ENCODE assay signal across 27 mouse cellular contexts in the genomic region with DNA sequence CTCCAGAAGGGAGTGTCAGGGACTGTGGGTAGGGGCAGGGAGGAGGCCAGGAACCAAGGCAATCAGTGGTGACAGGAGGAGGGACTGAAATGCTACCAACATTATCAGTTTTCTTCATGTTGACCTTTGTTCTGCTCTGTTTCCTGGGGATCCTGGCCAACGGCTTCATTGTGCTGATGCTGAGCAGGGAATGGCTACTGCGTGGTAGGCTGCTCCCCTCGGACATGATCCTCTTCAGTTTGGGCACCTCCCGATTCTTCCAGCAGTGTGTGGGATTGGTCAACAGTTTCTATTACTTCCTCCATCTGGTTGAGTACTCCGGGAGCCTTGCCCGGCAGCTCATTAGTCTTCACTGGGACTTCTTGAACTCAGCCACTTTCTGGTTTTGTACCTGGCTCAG. TPM values are rescaled to one million over a fixed set of nuclear protein-coding genes. Genes with fewer than 3 reads are reported as not detected.
DNase-seq lines count a peak whose midpoint lies in the region; ATAC-seq and TF ChIP-seq lines count a peak whose summit lies in the region.
"Had no signal": no experiment of that assay in that cellular context is flagged by ENCODE, and none has a peak within 500 bp of the region (broad histone marks: within the 10 kb centered on the region; RNA-seq: fewer than 3 reads in every experiment).

Gene Tas2r126 (plus strand): TSS at position 90 of the 400 bp plus-strand sequence.

- 62% methylated on average over 6 of the region's 6 CpGs for WGBS in heart, embryonic 10.5 days
- WGBS in stomach, embryonic 14.5 days: 68% methylated on average over 6 of the region's 6 CpGs
- 67% methylated on average over 6 of the region's 6 CpGs for WGBS in stomach, postnatal 0 days
- WGBS in kidney, embryonic 16.5 days: 52% methylated on average over 6 of the region's 6 CpGs
- WGBS in neural tube, embryonic 15.5 days: 88% methylated on average over 6 of the region's 6 CpGs

- H3K27ac ChIP-seq in heart, embryonic 10.5 days: no peak within 1 kb of the TSS
- H3K27ac ChIP-seq in stomach, embryonic 14.5 days (ENCODE audit: low read length): no peak within 1 kb of the TSS
- H3K27ac ChIP-seq in stomach, postnatal 0 days (replicated peaks): no peak within 1 kb of the TSS
- no peak within 1 kb of the TSS for H3K27ac ChIP-seq in kidney, embryonic 16.5 days (ENCODE audit: low read length)
- no peak within 1 kb of the TSS for H3K27ac ChIP-seq in neural tube, embryonic 15.5 days (replicated peaks)
- H3K27ac ChIP-seq: embryonic facial prominence, embryonic 12.5 days; forebrain, embryonic 15.5 days; hindbrain, embryonic 12.5 days; intestine, embryonic 15.5 days had no signal

- no peaks in the 10 kb centered on the region for H3K36me3 ChIP-seq in heart, embryonic 10.5 days
- H3K36me3 ChIP-seq in stomach, embryonic 14.5 days (ENCODE audit: control insufficient read depth, insufficient read depth, low read length): no peaks in the 10 kb centered on the region
- H3K36me3 ChIP-seq in stomach, postnatal 0 days (ENCODE audit: control insufficient read depth, insufficient read depth, low read length): no peaks in the 10 kb centered on the region
- no peaks in the 10 kb centered on the region for H3K36me3 ChIP-seq in kidney, embryonic 16.5 days (ENCODE audit: insufficient read depth, low read length)
- no peaks in the 10 kb centered on the region for H3K36me3 ChIP-seq in neural tube, embryonic 15.5 days
- H3K36me3 ChIP-seq: embryonic facial prominence, embryonic 12.5 days; forebrain, embryonic 15.5 days; G1E; hindbrain, embryonic 12.5 days; intestine, embryonic 15.5 days had no signal

- no peak within 1 kb of the TSS for H3K4me3 ChIP-seq in heart, embryonic 10.5 days
- no peak within 1 kb of the TSS for H3K4me3 ChIP-seq in stomach, embryonic 14.5 days (ENCODE audit: low read depth, low read length)
- no peak within 1 kb of the TSS for H3K4me3 ChIP-seq in stomach, postnatal 0 days (ENCODE audit: low read depth, low read length)
- no peak within 1 kb of the TSS for H3K4me3 ChIP-seq in kidney, embryonic 16.5 days (ENCODE audit: low read length)
- H3K4me3 ChIP-seq in neural tube, embryonic 15.5 days (replicated peaks): no peak within 1 kb of the TSS
- H3K4me3 ChIP-seq: embryonic facial prominence, embryonic 12.5 days; forebrain, embryonic 15.5 days; hindbrain, embryonic 12.5 days; intestine, embryonic 15.5 days had no signal

- no peak within 1 kb of the TSS for H3K9ac ChIP-seq in stomach, embryonic 14.5 days (replicated peaks; ENCODE audit: low read depth, low read length)
- no peak within 1 kb of the TSS for H3K9ac ChIP-seq in stomach, postnatal 0 days (ENCODE audit: low read length)
- no peak within 1 kb of the TSS for H3K9ac ChIP-seq in kidney, embryonic 16.5 days (replicated peaks; ENCODE audit: low read length)
- no peak within 1 kb of the TSS for H3K9ac ChIP-seq in neural tube, embryonic 15.5 days (replicated peaks)
- H3K9ac ChIP-seq: embryonic facial prominence, embryonic 12.5 days; forebrain, embryonic 15.5 days; hindbrain, embryonic 12.5 days; intestine, embryonic 15.5 days had no signal

- H3K4me1 ChIP-seq in heart, embryonic 10.5 days: no peaks in the 10 kb centered on the region
- H3K4me1 ChIP-seq in stomach, embryonic 14.5 days (ENCODE audit: control insufficient read depth, insufficient read depth, low read length): no peaks in the 10 kb centered on the region
- H3K4me1 ChIP-seq in stomach, postnatal 0 days (replicated peaks; ENCODE audit: control insufficient read depth, insufficient read depth): no peaks in the 10 kb centered on the region
- no peaks in the 10 kb centered on the region for H3K4me1 ChIP-seq in kidney, embryonic 16.5 days (ENCODE audit: insufficient read depth, low read length)
- H3K4me1 ChIP-seq in neural tube, embryonic 15.5 days: no peaks in the 10 kb centered on the region
- H3K4me1 ChIP-seq: embryonic facial prominence, embryonic 12.5 days; forebrain, embryonic 15.5 days; hindbrain, embryonic 12.5 days; intestine, embryonic 15.5 days had no signal

- ATAC-seq in stomach, embryonic 14.5 days (ENCODE audit: insufficient number of reproducible peaks, insufficient read depth, low FRiP score, low read depth): peak; percentile 56; the same call in 1 of the 2 replicates
- ATAC-seq in stomach, postnatal 0 days (ENCODE audit: low FRiP score, low TSS enrichment): no peak
- 0 out of 2 replicates have a peak, but pooled peaks have one; percentile 35 for ATAC-seq in kidney, embryonic 16.5 days (ENCODE audit: low FRiP score, low TSS enrichment)
- ATAC-seq in megakaryocyte-erythroid progenitor cell, adult 5-6 weeks (replicated peaks; ENCODE audit: low FRiP score, low TSS enrichment, poor library complexity, severe bottlenecking): peak; percentile 81
- no peak for ATAC-seq in neural tube, embryonic 15.5 days (ENCODE audit: low FRiP score)
- ATAC-seq: forebrain, embryonic 15.5 days; intestine, embryonic 15.5 days; midbrain, embryonic 16.5 days had no signal

- DNase-seq in heart, adult 11 months: peak; percentile 97
- DNase-seq in heart, embryonic 10.5 days (ENCODE audit: low spot score): no peak
- no peak for DNase-seq in stomach, postnatal 0 days (ENCODE audit: low spot score)
- DNase-seq in right cerebral cortex, postnatal 25 days: no peak
- DNase-seq: cerebellum, adult 9-10 months; gastrocnemius, postnatal 25 days; left cerebral cortex, postnatal 4 days; liver; lung, postnatal 10 days; retina, postnatal 1 day; right cerebral cortex, postnatal 4 days; thymus, postnatal 14 days had no signal

- TF ChIP-seq CTCF in stomach, postnatal 0 days (IDR thresholded peaks at IDR 0.05; ENCODE audit: low read depth): no peak

- H3K27me3 ChIP-seq in heart, embryonic 10.5 days (ENCODE audit: insufficient read depth, poor library complexity, severe bottlenecking): no peaks in the 10 kb centered on the region
- no peaks in the 10 kb centered on the region for H3K27me3 ChIP-seq in stomach, embryonic 14.5 days (ENCODE audit: control insufficient read depth, insufficient read depth, low read length)
- H3K27me3 ChIP-seq in stomach, postnatal 0 days (ENCODE audit: control insufficient read depth, insufficient read depth, low read length): no peaks in the 10 kb centered on the region
- H3K27me3 ChIP-seq in kidney, embryonic 16.5 days (ENCODE audit: insufficient read depth, low read length): no peaks in the 10 kb centered on the region
- H3K27me3 ChIP-seq in neural tube, embryonic 15.5 days (replicated peaks): no peaks in the 10 kb centered on the region
- H3K27me3 ChIP-seq: embryonic facial prominence, embryonic 12.5 days; forebrain, embryonic 15.5 days; hindbrain, embryonic 12.5 days; intestine, embryonic 15.5 days had no signal

- H3K4me2 ChIP-seq in stomach, embryonic 14.5 days (replicated peaks; ENCODE audit: low read depth, low read length): no peak within 1 kb of the TSS
- H3K4me2 ChIP-seq in stomach, postnatal 0 days (replicated peaks; ENCODE audit: low read depth): no peak within 1 kb of the TSS
- no peak within 1 kb of the TSS for H3K4me2 ChIP-seq in kidney, embryonic 16.5 days (replicated peaks; ENCODE audit: low read depth, low read length)
- H3K4me2 ChIP-seq in neural tube, embryonic 15.5 days: no peak within 1 kb of the TSS
- H3K4me2 ChIP-seq: embryonic facial prominence, embryonic 12.5 days; forebrain, embryonic 15.5 days; hindbrain, embryonic 12.5 days; intestine, embryonic 15.5 days had no signal

- no peaks in the 10 kb centered on the region for H3K9me3 ChIP-seq in heart, embryonic 10.5 days
- H3K9me3 ChIP-seq in stomach, embryonic 14.5 days (ENCODE audit: control insufficient read depth, low read depth, low read length): no peaks in the 10 kb centered on the region
- H3K9me3 ChIP-seq in stomach, postnatal 0 days (ENCODE audit: control insufficient read depth, low read length): no peaks in the 10 kb centered on the region
- H3K9me3 ChIP-seq in kidney, embryonic 16.5 days (ENCODE audit: low read length): no peaks in the 10 kb centered on the region
- H3K9me3 ChIP-seq in neural tube, embryonic 15.5 days (replicated peaks): no peaks in the 10 kb centered on the region
- H3K9me3 ChIP-seq: embryonic facial prominence, embryonic 12.5 days; forebrain, embryonic 15.5 days; G1E; hindbrain, embryonic 12.5 days; intestine, embryonic 15.5 days had no signal

- TF ChIP-seq EP300 in stomach, postnatal 0 days (optimal IDR thresholded peaks at IDR 0.05): no peak

RNA-seq across cellular contexts. Expression of gene Tas2r126, which starts in this region (rescaled TPM):
- polyA plus RNA-seq in heart, embryonic 10.5 days (2016; fragmentation: Nextera tagmentation; extraction: Ambion mirVana): not detected in 2 replicates
- polyA plus RNA-seq in stomach, embryonic 14.5 days (2014; fragmentation: Nextera tagmentation; extraction: Ambion mirVana): not detected in 2 replicates
- polyA plus RNA-seq in stomach, postnatal 0 days (2015; fragmentation: Nextera tagmentation; extraction: Ambion mirVana): not detected in 2 replicates
- not detected in 2 replicates for polyA plus RNA-seq in kidney, embryonic 16.5 days (2015; fragmentation: Nextera tagmentation; extraction: Ambion mirVana)
- total RNA-seq in megakaryocyte-erythroid progenitor cell, adult 5-6 weeks (2014; fragmentation: Nextera tagmentation): not detected in 2 replicates
- total RNA-seq in megakaryocyte-erythroid progenitor cell, adult 5-6 weeks (2017): not detected in 2 replicates
- polyA plus RNA-seq in neural tube, embryonic 15.5 days (2015; fragmentation: Nextera tagmentation; extraction: Ambion mirVana): 0.20 TPM in 1 of 2 replicates, not detected in the other
- total RNA-seq: G1E; gastrocnemius, postnatal 25 days; layer of hippocampus, adult 18-20 months; left cerebral cortex, adult 18-20 months; left cerebral cortex, postnatal 4 days had no signal
- polyA plus RNA-seq: embryonic facial prominence, embryonic 12.5 days; forebrain, embryonic 15.5 days; G1E; heart, embryonic 14.5 days; hindbrain, embryonic 12.5 days; intestine, embryonic 15.5 days; liver, embryonic 16.5 days; midbrain, embryonic 16.5 days; testis, adult 2 months had no signal

Comparison
In these comparisons a context has a peak if more than half of its experiments do, and no peak if none do; other contexts are left out.
1. Peak in ATAC-seq in stomach, embryonic 14.5 days; RNA of the gene not detected or under 1 TPM.
2. Peak in ATAC-seq in kidney, embryonic 16.5 days; RNA of the gene not detected or under 1 TPM.
3. Peak in ATAC-seq in megakaryocyte-erythroid progenitor cell, adult 5-6 weeks; RNA of the gene not detected or under 1 TPM.